Mouse (Mus musculus) embryonic fibroblast, embryonic 13.5 days (primary cell): ENCODE measurements around the gene Arpc3. TPM values are rescaled to one million over a fixed set of nuclear protein-coding genes. Genes with fewer than 3 reads are reported as not detected.

Experiments
- H3K27ac ChIP-seq: 2 replicates; pipeline ENCODE4 v1.5.1; 2012; ENCODE audit warnings: low read length, control low read depth, inconsistent platforms; ENCODE audit not compliant: insufficient read depth
- H3K4me1 ChIP-seq: 2 replicates; pipeline ENCODE4 v1.6.1; 2011; ENCODE audit warnings: low read length; ENCODE audit not compliant: control insufficient read depth, insufficient read depth
- H3K4me3 ChIP-seq: 2 replicates; pipeline ENCODE4 v1.5.1; 2011; ENCODE audit warnings: mild to moderate bottlenecking, control low read depth, low read length; ENCODE audit not compliant: insufficient read depth
- CTCF ChIP-seq: IDR thresholded peaks from 2 replicates; pipeline ENCODE4 v1.5.1; 2011; ENCODE audit warnings: mild to moderate bottlenecking, control low read depth, low read length, moderate library complexity, borderline replicate concordance; ENCODE audit not compliant: insufficient read depth
- POLR2A ChIP-seq: IDR thresholded peaks from 2 replicates; pipeline ENCODE4 v1.6.1; 2011; ENCODE audit warnings: low read depth, mild to moderate bottlenecking, control low read depth, low read length, moderate library complexity
- polyA plus RNA-seq: library from polyadenylated mRNA; stranded (reverse); fragments of >200 nt; gene quantifications from 2 replicates; pipeline ENCODE4 v1.2.4, GENCODE M21; 2011; ENCODE audit warnings: low read depth; ENCODE audit not compliant: missing spikeins, insufficient read length

Arpc3 gene
- polyA plus RNA-seq, 1 experiment = 275 TPM

- TF ChIP-seq CTCF (no peak), POLR2A (no peak)
- Histone ChIP-seq H3K4me3 (no peak overlapping the region), H3K4me1 (peaks cover 9% of the 10 kb centered on the region), H3K27ac (peak overlapping the region; percentile 54; the same call in 1 of the 2 replicates)
These were observed 39.5 kb downstream of the Arpc3 start for GRCm38 (mm10) chr5:122431221-122431620.

DNA sequence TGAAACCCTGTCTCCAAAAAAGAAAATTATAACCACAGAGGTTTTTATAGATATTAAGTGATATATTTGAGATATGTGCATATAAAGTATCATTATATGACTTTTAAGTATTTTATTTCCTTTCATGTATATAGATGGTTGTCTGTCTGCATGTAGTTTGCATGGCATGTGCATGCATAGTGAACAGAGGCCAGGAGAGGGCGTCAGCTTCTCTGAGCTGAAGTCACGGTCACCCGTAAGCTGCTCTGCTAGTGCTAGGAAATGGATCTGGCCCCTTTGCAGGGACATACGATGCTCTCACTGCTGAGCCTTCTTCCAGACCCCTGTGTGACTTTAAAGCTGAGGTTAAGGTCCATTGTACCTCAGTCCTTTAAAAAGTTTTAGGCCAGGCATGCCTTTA, 42.9 kb downstream of the Arpc3 start:
- Histone ChIP-seq H3K4me3 (no peak overlapping the region), H3K4me1 (peaks cover 9% of the 10 kb centered on the region), H3K27ac (no peak overlapping the region)
- peak; percentile 23; the same call in 1 of the 2 replicates for TF ChIP-seq CTCF
- no peak for TF ChIP-seq POLR2A

DNA sequence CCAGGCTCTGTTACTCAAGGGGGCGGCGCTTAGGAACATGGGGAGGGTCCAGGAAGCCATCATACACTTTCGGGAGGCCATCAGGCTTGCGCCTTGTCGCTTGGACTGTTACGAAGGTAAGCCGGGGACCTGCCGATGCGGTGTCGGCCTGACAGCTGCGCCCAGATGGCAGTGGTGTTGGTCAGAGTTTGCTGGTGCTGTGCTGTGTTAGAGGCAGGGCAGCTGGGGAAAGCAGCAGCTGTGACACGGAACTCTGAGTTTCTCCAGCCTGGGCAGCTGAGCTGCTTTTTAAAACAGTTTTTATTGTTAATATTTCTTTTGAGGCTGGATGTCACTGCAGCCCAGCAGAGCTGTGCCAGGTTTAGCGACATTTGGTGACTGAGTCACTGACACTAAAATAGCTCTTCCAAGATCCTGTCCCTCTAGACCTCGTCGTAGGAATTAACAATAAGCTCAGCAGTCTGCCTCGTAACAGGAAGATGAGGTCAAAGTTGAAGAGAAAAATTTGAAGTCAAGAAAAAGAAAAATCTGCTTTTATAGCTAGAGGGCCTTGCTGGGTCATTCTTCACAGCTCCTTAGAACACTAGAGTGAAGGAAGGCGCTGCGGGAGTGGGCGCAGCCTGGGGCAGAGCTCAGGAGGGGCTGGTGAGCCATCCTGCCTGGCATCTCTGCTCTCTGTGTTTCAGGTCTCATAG, 47.9 kb downstream of the Arpc3 start:
- H3K27ac ChIP-seq = no peak overlapping the region
- H3K4me1 ChIP-seq = no peaks in the 10 kb centered on the region
- H3K4me3 ChIP-seq = no peak overlapping the region
- TF ChIP-seq CTCF (no peak), POLR2A (no peak)

GRCm38 (mm10) chr5:122440095-122440630, 48.5 kb downstream of the Arpc3 start:
- Histone ChIP-seq H3K27ac (no peak overlapping the region), H3K4me3 (no peak overlapping the region), H3K4me1 (no peaks in the 10 kb centered on the region)
- TF ChIP-seq POLR2A = no peak

DNA sequence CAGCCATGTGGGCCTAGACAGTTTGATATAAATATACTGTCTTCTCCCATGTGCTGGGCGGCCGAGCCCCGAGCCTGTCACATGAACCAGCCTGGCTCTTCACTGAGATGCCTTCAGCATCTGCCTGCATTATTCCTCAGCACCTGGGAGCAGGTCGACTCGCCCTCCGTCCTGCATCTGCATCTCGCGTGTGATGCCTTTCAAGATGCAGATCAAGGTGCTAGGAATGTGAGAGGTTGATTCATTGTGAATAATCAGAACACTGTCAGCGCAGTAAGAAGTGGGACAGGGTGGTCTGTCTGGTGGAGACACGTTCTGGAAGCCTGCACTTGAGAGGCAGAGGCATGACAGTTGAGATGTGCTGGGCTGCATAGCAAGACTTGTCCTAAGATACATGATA, 52.8 kb downstream of the Arpc3 start:
- TF ChIP-seq CTCF (no peak), POLR2A (no peak)
- H3K27ac ChIP-seq = no peak overlapping the region
- no peaks in the 10 kb centered on the region for H3K4me1 ChIP-seq
- no peak overlapping the region for H3K4me3 ChIP-seq

GRCm38 (mm10) chr5:122445051-122445610, 53.5 kb downstream of the Arpc3 start:
- no peak overlapping the region for H3K27ac ChIP-seq
- no peaks in the 10 kb centered on the region for H3K4me1 ChIP-seq
- no peak overlapping the region for H3K4me3 ChIP-seq
- TF ChIP-seq CTCF (no peak), POLR2A (no peak)

GRCm38 (mm10) chr5:122447857-122448256, 56.2 kb downstream of the Arpc3 start:
- Histone ChIP-seq H3K27ac (no peak overlapping the region), H3K4me1 (no peaks in the 10 kb centered on the region), H3K4me3 (no peak overlapping the region)
- TF ChIP-seq POLR2A (no peak), CTCF (no peak)

- no peaks in the 10 kb centered on the region for H3K4me1 ChIP-seq
- TF ChIP-seq POLR2A = no peak
- TF ChIP-seq CTCF = no peak
These were observed 57.2 kb downstream of the Arpc3 start for GRCm38 (mm10) chr5:122448869-122449268.

DNA sequence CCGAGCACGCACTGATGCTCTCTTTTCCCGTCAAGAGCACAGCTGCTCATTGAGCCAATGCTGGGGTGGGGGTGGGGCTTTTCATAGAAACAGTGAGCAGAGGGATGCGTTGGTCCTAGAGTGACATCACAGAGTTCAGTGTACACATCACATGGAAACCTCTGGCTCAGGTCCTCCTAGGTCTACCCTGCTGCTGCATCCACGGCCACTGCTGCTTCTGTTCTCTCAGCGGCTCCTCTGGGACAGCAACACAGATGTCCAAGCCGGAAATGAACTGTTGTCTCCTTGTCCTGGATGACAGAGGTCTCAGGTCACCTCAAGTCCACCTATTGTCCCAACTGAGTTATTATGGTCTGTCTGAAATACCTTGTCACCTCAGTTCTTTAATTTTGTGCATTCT, 58.3 kb downstream of the Arpc3 start:
- Histone ChIP-seq H3K4me1 (no peaks in the 10 kb centered on the region), H3K27ac (no peak overlapping the region), H3K4me3 (no peak overlapping the region)
- TF ChIP-seq POLR2A (no peak), CTCF (no peak)

More at GRCm38 (mm10) chr5:122448869-122449268, 57.2 kb downstream of the Arpc3 start:
- Histone ChIP-seq H3K27ac (no peak overlapping the region), H3K4me3 (no peak overlapping the region)

- H3K27ac ChIP-seq = no peak overlapping the region
- no peaks in the 10 kb centered on the region for H3K4me1 ChIP-seq
- TF ChIP-seq POLR2A (no peak), CTCF (no peak)
- no peak overlapping the region for H3K4me3 ChIP-seq
These were observed 59.2 kb downstream of the Arpc3 start for GRCm38 (mm10) chr5:122450913-122451317.
